Mouse (Mus musculus): ENCODE results near the gene Npm1.

The Npm1 gene

DNA sequence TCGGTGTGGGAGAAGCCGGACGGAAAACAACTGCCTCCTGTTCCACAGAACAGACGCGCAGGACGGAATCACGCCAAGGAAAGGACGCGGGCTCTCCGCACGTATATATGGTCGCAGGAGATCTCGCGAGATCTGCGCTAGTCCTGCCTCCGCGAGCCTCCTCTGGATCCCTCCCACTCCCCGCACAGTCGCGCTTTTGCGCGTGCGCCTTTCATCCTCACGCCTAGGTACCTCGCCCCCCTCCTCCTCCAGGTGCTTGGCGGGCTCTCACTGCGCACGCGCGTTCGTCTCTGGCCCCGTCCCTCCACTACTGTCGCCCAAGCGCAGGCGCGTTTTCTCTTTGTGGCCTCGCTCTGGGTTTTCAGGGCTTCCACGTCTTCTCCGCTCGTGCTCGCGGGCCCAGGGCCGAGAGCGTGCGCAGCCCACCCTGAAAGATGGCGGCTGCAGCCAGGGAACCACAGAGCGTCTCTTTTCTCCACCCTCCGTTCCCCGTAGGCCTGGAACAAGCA, at the start of gene Npm1:
Npm1 (minus strand) TSS at position 209 of the 509 bp plus-strand sequence.
- DNase-seq (ENCODE audit: low read depth, low spot score), result peak; percentile 100
- peaks cover 7% of the 10 kb centered on the region; the same call in 1 of the 2 replicates for H3K36me3 ChIP-seq (ENCODE audit: control insufficient read depth, insufficient read depth, low read length, poor library complexity, severe bottlenecking)
- no peaks in the 10 kb centered on the region for H3K27me3 ChIP-seq (ENCODE audit: control insufficient read depth, insufficient read depth, low read length, poor library complexity, severe bottlenecking)

DNA sequence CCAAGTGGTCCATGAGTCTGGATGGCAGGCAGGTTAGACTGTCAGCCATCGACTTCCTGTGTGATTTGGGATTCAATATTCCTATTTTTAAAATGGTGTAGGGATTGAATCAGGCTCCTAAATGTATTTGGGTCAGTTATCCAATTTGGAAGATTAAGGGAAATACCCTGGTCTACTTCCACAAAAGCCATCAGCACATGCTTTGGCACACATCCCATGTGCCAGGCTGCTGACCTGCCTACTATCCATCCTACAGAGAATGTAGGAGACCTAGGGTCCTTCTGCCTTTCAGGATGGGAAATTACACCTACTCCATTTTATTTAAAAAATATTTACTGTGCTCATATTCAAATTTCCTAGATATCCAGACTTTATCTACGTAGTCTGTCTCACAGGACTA, 44.4 kb upstream of the Npm1 start:
- H3K36me3 ChIP-seq (ENCODE audit: control insufficient read depth, insufficient read depth, low read length, poor library complexity, severe bottlenecking), result no peaks in the 10 kb centered on the region
- H3K27me3 ChIP-seq (ENCODE audit: control insufficient read depth, insufficient read depth, low read length, poor library complexity, severe bottlenecking), result no peaks in the 10 kb centered on the region
- no peak for DNase-seq (ENCODE audit: low read depth, low spot score)

DNA sequence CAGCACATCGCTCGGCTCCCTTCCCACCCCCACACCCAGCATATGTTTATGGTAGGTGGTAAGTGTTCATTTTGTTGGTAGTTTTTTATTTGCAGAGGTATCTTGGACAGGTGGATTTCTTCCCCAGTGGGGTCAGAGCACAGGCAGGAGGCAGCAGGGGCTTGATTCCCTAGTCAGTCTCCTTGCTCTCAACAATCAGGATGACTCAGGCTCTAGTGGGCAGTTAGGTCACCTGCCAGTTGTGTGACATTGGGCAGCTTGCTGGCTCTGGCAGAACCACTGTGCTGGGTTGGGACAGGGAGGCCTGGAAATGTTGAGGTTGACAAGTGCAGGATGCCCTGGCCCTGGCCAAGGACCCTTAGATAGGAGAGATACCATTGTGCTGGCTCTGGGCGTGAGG, 42.0 kb upstream of the Npm1 start:
- Histone ChIP-seq H3K27me3 (ENCODE audit: control insufficient read depth, insufficient read depth, low read length, poor library complexity, severe bottlenecking) (no peaks in the 10 kb centered on the region), H3K36me3 (ENCODE audit: control insufficient read depth, insufficient read depth, low read length, poor library complexity, severe bottlenecking) (no peaks in the 10 kb centered on the region)
- no peak for DNase-seq (ENCODE audit: low read depth, low spot score)

DNA sequence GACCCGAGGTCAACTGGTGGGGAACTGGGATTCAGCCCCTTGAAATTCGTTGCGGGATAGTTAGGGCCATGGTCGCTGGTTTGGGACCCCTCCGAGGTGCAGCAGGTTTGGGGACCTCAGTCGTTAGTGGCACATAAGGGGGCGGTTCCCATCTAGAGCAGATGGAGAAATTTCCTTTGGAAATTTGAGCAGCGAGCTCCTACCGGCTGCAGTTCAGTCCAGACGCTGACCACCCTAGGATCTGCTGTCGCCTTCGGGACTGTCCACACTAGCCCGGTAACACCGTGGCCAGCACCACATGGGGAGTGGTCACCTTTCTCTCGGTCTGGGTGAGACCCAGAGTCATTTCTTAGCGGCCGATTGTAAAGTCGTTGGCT, 41.3 kb upstream of the Npm1 start:
- Histone ChIP-seq H3K36me3 (ENCODE audit: control insufficient read depth, insufficient read depth, low read length, poor library complexity, severe bottlenecking) (no peaks in the 10 kb centered on the region), H3K27me3 (ENCODE audit: control insufficient read depth, insufficient read depth, low read length, poor library complexity, severe bottlenecking) (no peaks in the 10 kb centered on the region)
- DNase-seq (ENCODE audit: low read depth, low spot score), result no peak

DNA sequence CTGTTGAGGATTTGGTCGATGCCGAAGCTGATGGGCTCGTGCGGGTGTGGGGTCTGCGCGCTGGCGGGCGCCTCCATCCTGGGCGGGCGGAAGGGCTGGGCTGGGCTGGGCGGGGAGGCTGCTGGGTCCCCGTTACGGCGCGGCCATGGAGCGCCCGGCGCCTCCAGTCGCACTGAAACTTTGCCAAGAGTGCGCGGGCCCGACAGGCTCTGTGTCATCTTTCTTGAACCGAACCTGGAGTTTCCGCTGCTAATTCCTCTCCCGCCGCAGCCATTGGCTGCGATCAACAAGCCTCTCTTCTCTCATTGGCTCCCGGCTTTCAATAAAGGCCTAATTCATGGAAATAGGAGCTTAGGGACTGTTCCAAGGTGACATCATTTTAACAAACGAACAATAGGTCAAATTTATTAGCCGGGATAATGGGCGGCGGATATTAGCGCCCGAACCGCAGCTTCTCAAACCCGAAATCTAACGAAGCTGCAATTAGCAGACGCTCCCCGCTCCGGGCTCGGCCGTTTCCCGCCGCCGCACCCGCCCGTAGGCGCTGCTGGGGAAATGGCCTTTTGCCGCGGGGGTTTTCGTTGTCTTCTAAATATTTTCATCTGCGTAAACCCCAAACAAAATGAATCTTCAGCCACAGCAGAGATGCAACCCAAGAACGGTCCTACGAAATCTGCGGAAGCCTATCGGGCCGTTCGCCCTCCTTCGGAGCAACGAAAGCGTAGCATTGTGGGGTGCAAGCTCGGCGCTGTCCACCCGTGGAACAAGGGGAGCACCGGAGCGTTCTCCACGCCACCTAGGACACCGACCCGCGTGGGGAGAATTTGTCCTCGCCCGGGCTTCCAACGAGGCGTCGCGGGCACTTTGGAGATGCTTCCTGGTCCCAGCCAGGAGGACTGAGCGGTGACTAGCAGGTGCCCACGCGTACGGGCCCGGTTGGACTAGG, 40.6 kb upstream of the Npm1 start, which contains the start of gene Tlx3:
Tlx3 (minus strand) TSS at position 207 of the 946 bp plus-strand sequence.
- Histone ChIP-seq H3K36me3 (ENCODE audit: control insufficient read depth, insufficient read depth, low read length, poor library complexity, severe bottlenecking) (no peaks in the 10 kb centered on the region), H3K27me3 (ENCODE audit: control insufficient read depth, insufficient read depth, low read length, poor library complexity, severe bottlenecking) (no peaks in the 10 kb centered on the region)
- no peak for DNase-seq (ENCODE audit: low read depth, low spot score)

DNA sequence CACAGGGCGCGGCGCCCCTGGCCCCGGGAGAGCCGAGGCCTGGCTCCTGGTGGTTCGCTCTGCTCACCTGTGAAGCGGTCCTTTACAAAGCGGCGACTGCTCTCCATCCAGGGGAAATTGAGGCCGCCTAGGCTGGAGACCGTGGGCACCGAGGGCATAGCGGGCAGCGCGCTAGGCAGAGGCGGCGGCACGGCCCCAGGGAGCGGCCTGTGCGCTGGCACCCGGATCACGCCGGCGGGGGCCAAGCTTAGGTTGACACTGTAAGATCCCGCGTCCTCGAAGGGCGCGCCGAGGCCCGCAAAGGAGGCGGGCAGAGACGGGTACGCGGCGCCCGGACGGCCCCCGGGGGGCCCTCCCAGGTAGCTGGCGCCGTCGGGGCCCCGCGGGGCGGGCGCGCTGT, 40.0 kb upstream of the Npm1 start:
- no peak for DNase-seq (ENCODE audit: low read depth, low spot score)
- no peaks in the 10 kb centered on the region for H3K36me3 ChIP-seq (ENCODE audit: control insufficient read depth, insufficient read depth, low read length, poor library complexity, severe bottlenecking)
- H3K27me3 ChIP-seq (ENCODE audit: control insufficient read depth, insufficient read depth, low read length, poor library complexity, severe bottlenecking), result no peaks in the 10 kb centered on the region

DNA sequence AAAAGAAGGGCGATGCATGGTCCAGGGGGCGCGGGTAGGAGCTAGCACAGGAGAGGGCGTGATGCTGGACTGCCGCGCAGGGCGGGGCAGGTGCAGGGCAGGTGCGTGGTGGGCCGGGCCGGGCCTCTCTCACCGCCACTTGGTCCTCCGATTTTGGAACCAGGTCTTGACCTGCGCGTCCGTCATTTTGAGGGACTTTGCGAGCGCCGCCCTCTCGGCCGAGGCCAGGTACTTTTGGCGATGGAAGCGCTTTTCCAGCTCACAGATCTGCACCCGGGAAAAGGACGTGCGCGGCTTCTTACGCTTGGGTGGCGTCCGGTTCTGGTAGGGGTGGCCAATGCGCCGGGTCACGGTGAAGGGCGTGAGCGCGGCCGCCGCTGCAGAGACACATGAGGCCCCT, 39.3 kb upstream of the Npm1 start:
- DNase-seq (ENCODE audit: low read depth, low spot score), result no peak
- Histone ChIP-seq H3K27me3 (ENCODE audit: control insufficient read depth, insufficient read depth, low read length, poor library complexity, severe bottlenecking) (no peaks in the 10 kb centered on the region), H3K36me3 (ENCODE audit: control insufficient read depth, insufficient read depth, low read length, poor library complexity, severe bottlenecking) (no peaks in the 10 kb centered on the region)

DNA sequence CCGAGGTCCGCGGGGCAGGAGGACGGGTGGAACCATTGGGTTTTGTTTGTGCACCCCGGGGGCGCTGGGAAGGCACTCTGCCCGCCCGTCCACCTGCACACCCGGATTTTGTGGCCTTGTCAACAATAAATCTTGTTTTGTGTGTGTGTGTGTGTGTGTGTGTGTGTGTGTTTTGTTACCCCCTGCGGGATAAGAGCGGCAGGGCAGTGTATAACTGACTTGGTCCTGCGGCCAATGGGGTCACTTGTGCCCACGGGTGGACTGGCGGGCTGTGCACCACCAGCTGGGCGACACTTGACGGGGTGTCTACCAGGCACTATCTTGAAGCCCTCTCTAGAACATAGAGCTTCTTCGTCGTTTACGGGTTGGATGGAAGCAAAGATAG, 38.6 kb upstream of the Npm1 start:
- DNase-seq (ENCODE audit: low read depth, low spot score), result no peak
- H3K36me3 ChIP-seq (ENCODE audit: control insufficient read depth, insufficient read depth, low read length, poor library complexity, severe bottlenecking), result no peaks in the 10 kb centered on the region
- H3K27me3 ChIP-seq (ENCODE audit: control insufficient read depth, insufficient read depth, low read length, poor library complexity, severe bottlenecking), result no peaks in the 10 kb centered on the region

DNA sequence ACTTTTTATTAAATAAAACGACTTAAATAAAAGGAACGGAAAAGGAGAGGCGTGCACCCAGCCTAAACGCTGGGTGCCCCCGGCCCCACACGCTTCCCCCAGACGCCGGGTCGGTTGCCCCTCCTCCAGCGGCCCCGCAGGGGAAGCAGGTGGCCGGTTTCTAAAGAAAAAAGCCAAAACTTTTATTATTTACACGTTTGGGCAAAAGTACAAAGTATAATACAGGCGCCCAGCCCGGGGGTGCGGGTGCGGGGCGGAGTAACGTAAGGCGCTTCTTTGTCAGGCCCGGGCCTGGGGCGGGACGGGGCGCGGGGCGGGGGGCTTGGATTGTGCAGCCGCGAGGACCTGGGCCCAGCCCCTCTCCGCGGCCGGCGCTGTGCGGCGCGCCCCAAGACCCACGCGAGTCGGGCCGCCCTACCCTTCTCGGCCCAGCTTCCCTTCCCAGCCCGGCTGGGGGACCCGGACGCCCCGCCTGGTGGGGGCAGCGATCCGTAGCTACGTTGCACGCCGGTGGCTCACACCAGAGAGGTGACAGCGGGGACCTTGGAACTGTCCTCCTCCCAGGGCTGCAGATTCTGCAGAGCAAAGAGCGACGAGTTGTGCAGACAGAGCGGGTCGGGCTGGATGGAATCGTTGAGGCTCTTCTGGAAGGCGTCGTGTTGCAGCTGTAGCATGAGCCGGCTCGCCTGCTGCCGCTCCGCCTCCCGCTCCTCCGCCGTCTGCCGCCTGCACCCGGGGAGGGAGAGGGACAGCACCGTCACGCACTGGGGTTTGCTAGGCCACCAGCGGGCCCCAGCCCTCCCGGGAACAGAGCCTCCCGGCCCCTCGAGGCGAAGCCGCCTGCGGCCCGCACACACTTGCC, 38.0 kb upstream of the Npm1 start:
- Histone ChIP-seq H3K27me3 (ENCODE audit: control insufficient read depth, insufficient read depth, low read length, poor library complexity, severe bottlenecking) (no peaks in the 10 kb centered on the region), H3K36me3 (ENCODE audit: control insufficient read depth, insufficient read depth, low read length, poor library complexity, severe bottlenecking) (no peaks in the 10 kb centered on the region)
- no peak for DNase-seq (ENCODE audit: low read depth, low spot score)

DNA sequence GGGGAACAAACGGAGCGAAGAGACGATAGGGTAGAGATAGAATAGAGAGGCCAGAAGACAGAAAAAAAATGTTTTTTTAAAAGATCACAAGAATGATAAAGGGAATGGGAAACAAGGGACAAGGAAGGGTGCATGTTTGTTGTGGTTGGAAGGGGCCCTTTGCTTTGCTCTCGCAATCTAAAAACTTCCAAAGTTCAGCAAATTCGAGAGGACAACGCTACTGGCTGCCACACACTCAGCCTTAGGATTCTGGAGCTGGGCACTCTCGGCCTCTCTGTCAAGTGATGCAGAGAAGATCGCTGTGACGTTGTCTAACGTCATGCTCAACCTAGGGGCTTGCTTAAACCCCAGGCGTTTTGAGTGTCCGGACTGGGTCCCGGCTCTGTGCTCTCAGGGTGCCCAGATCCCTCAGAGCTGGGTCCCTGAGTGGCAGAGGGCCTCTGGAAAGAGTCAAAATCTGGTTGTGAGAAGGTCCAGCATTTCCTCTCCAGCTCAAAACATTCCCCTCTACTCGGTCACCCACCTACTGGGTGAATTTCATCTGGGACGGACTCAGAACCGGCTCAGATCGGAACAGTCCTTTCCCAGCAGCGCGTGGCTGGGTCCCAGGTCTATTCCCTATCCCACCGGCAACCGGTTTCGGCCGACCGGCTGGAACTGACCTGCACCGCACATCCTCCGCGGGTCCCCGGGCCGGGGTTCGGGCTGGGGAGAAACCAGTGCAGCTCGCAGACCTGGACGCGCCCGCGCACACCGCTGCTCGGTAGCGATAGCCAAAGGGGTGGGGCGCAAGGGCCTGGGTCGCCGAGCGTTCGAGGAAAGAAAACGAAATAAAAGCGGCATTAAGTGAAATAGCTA, 37.1 kb upstream of the Npm1 start:
- H3K36me3 ChIP-seq (ENCODE audit: control insufficient read depth, insufficient read depth, low read length, poor library complexity, severe bottlenecking), result no peaks in the 10 kb centered on the region
- no peak for DNase-seq (ENCODE audit: low read depth, low spot score)
- no peaks in the 10 kb centered on the region for H3K27me3 ChIP-seq (ENCODE audit: control insufficient read depth, insufficient read depth, low read length, poor library complexity, severe bottlenecking)

DNA sequence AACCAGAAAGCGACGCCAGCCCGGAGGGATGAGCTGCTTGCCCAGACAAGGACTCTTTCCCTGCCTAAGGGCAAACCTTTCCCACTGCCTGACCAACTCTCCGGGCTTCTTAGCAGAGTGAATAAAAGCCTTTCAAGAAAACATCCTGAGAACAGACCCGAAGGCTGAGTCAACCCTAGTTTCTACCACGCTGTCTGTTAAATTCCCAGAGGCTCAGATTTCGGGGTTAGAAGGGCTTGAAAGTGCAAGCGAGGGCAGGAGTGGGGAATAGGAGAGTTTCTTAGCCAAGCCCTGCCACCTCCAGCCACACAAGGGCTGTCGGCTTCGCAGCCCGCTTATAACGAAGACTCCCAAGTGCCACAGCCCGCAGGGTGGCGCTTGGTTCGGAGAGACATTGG, 36.1 kb upstream of the Npm1 start:
- no peak for DNase-seq (ENCODE audit: low read depth, low spot score)
- Histone ChIP-seq H3K36me3 (ENCODE audit: control insufficient read depth, insufficient read depth, low read length, poor library complexity, severe bottlenecking) (no peaks in the 10 kb centered on the region), H3K27me3 (ENCODE audit: control insufficient read depth, insufficient read depth, low read length, poor library complexity, severe bottlenecking) (no peaks in the 10 kb centered on the region)

DNA sequence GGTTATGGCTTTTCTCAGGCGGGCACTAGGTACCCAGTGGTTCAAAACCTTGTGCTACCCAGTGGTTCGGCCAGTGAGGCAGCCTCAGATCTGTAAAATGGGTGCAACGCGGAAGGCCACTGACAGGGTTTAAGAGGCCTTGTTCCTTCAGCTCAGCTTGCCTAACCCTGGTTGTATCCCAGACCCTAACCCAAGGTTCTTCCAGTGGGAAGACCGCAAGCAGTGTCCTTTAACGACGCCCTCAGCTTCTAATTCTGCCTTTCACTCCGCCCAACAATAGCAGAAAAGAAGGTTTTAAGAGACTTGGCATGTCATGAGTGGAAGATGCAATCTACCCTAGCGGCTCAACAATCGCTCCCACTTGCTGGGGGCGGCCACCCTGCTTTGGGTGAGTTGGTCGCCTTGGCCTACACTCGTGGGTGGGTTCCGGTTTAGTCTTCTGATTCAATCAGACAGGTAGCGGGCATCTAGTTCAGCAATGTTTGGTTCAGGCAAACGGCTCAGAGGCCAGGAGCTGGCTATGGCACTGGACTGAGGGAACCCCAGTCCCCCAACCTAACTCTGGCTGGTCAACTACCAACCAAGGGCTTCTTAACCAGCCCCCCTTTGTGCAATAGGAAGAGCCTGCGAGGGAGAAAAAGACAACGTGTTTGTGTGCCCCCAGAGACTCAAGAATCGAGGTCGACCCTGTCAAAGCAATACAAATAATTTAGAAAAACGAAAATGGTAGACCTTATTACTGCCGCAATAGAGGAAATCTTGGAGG, 35.5 kb upstream of the Npm1 start:
- DNase-seq (ENCODE audit: low read depth, low spot score), result no peak
- Histone ChIP-seq H3K36me3 (ENCODE audit: control insufficient read depth, insufficient read depth, low read length, poor library complexity, severe bottlenecking) (no peaks in the 10 kb centered on the region), H3K27me3 (ENCODE audit: control insufficient read depth, insufficient read depth, low read length, poor library complexity, severe bottlenecking) (no peaks in the 10 kb centered on the region)

DNA sequence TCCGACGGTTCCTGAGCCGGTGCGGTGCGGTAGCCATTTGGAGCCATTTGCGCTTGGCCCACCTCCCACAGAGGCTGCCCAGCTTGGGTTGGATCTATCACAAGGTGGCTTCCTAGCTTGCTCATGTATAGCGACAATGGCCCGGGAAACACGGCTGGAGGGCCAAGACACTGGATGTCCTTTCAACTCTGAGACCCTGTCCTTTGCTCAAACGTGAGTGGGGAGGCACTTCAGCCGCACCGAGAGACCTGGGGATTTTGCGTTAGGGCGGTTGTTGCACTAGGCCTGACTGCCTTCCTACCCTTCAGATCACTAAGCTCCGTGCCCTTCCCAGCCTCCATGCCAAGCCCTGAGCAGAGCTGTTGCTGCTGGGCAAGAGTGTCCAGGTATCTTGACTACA, 34.7 kb upstream of the Npm1 start:
- no peaks in the 10 kb centered on the region for H3K36me3 ChIP-seq (ENCODE audit: control insufficient read depth, insufficient read depth, low read length, poor library complexity, severe bottlenecking)
- H3K27me3 ChIP-seq (ENCODE audit: control insufficient read depth, insufficient read depth, low read length, poor library complexity, severe bottlenecking), result no peaks in the 10 kb centered on the region
- no peak for DNase-seq (ENCODE audit: low read depth, low spot score)

DNA sequence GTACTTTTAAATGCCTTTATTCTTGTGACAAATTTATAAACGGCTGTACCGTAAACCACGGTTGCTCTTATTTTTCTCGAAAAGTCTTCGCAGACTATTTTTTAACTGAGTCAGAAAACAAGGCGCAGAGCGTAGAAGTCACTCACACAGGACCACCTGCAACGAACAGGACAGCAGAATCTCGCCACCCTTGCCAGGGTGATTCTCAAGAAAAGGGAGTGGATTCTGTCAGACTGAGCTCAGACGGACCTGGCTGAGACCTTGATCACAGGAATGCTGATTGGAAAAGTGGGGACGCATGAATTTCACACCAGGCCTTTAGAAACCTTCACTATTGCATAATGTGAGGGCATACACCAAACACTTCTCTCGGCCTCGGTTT, 34.1 kb upstream of the Npm1 start:
- no peak for DNase-seq (ENCODE audit: low read depth, low spot score)
- no peaks in the 10 kb centered on the region for H3K36me3 ChIP-seq (ENCODE audit: control insufficient read depth, insufficient read depth, low read length, poor library complexity, severe bottlenecking)
- H3K27me3 ChIP-seq (ENCODE audit: control insufficient read depth, insufficient read depth, low read length, poor library complexity, severe bottlenecking), result no peaks in the 10 kb centered on the region
